Mouse (Mus musculus): ENCODE data around the gene Htra2.

Htra2 gene

GRCm38 (mm10) chr6:83033249-83034185 lies 21.6 kb downstream of the Htra2 start, which contains the start of the genes Dok1 and Loxl3:
Gene Dok1, minus strand, starts transcription at chr6:83033471.
Gene Loxl3, plus strand, starts transcription at chr6:83034173.
- no peak for DNase-seq (ENCODE audit: low read depth, low spot score)

- no peak for DNase-seq (ENCODE audit: low read depth, low spot score)
These were observed 22.3 kb downstream of the Htra2 start for GRCm38 (mm10) chr6:83032769-83033191.

DNA sequence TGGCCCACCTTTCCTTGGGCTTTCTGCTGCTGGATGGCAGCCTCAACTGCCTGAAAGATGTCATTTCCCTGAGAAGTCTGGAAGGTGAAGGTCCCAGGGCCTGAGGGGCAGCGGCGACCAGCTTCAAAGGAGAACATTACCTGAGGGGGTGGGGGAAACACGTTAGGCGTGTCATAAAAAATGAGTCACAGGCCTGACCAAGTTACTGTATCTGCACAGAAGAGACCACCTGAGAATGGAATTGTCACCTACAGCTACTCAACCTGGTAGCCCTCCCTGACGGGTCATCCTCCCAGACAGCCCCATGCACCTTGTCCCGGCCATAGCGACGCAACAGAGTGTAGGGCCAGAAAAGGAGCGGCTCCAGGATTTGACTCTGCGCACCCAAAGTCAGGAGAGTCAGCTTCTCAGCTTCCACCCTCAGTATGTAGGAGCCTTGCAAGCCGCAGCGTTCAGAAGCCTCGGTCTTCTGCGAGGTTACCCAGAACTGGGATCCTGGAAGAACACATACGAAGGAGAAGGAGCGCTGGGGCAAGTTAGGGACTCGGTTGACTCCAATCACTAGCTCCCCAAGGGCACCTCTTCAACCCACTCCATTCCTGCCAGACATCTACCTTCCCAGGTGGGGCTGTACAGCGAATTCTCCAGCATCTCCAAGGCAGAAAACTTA lies 23.0 kb downstream of the Htra2 start:
- no peak for DNase-seq (ENCODE audit: low read depth, low spot score)

- no peak for DNase-seq (ENCODE audit: low read depth, low spot score)
These were observed 24.0 kb downstream of the Htra2 start for GRCm38 (mm10) chr6:83031111-83031510.

DNA sequence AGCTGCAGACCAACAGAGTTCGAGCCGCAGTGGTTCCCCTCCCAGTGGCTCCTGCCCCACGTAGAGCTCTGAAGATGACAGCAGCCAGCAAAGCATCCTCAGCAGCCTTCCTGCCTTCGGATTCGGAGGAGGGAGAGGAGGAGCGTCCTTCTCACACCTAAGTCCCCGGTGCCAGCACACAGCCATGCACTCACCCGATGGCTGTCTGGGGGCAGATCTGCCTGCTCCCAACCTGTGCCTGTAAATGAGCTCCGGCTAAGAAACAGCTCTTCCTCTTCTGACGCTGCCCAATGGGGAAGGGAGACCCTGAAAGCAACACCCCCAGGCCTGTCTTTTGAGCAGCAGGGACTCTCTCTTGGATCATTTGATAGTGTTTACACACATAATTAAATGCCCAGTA lies 25.3 kb downstream of the Htra2 start:
- DNase-seq (ENCODE audit: low read depth, low spot score), result no peak

DNA sequence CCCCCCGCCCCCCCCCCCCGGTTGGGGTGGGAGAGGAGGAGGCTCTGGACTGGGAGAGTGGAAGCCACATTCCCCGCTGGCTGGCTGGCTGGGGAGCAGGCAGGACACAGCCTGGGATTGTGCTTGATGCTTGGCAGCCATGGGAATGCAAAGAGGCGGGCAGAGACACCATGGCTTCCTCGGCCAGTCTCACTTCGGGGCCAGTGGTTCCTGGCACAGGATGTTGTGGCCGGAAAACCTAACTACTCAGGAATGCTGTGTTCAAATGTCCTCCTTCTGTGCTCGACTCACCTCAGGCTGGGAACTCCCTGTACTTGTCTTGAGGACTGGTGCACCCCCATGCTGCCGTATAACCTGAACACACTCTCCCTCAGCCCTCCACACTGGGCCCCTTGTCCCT lies 27.4 kb downstream of the Htra2 start:
- no peak for DNase-seq (ENCODE audit: low read depth, low spot score)

DNA sequence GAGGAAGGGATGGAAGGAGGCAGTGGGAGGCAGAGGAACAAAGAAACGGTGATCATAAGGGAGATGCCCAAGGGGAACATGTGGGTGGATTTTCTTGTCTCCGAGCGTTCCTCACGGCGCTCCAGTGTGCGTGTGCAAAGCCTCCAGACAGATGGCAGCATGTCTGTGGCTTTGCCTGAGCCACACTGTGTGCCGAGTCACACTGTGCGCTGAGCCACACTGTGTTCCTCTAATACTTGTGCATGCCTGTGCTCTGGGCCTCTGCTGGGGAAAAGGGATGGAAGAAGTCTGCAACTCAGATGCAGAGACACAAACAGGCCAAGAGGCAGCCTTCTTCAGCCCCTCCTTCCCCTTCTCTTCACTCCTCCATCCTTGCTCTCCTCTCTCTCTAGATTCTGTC lies 27.8 kb downstream of the Htra2 start:
- no peak for DNase-seq (ENCODE audit: low read depth, low spot score)

DNA sequence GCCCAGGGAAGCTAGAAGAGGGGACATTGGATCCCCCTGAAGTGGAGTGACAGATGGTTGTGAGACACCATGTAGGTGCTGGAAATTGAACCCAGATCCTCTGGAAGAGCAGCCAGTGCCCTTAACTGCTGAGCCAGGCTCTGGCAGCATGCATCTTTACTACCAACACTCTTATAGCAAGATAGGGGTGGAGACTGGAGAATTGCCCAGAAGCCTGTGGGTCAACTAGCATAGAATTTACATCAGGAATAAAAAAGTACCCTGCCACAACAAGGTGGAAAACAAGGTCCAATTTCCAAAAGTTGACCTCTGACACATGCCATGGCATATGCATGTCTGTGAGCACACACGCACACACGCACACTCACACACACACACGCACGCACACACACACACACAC lies 29.9 kb downstream of the Htra2 start:
- DNase-seq (ENCODE audit: low read depth, low spot score), result no peak

GRCm38 (mm10) chr6:83024421-83024820 lies 30.7 kb downstream of the Htra2 start:
- DNase-seq (ENCODE audit: low read depth, low spot score), result no peak

- DNase-seq (ENCODE audit: low read depth, low spot score), result no peak
These were observed 31.3 kb downstream of the Htra2 start for GRCm38 (mm10) chr6:83023786-83024185.

DNA sequence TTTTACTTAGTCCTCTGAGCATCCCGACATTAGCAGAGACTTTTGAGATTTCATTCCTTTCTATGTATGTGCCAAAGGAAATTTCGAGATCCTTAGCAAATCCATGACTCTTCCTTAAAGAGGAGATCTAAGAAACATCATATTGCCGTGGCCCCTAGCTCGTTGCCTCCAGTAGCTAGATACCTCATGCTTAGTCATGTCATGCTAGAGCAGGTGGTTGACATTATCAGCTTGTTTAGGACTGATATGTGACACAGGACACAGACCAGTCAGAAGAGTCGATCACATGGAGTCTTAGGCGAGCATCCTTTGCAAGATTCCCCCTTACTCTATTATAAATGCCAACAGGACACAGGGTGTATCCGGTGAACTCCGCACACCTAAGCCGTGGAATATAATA lies 32.1 kb downstream of the Htra2 start:
- DNase-seq (ENCODE audit: low read depth, low spot score), result no peak

GRCm38 (mm10) chr6:83020836-83021593 lies 34.1 kb downstream of the Htra2 start:
- no peak for DNase-seq (ENCODE audit: low read depth, low spot score)

- no peak for DNase-seq (ENCODE audit: low read depth, low spot score)
These were observed 35.0 kb downstream of the Htra2 start for GRCm38 (mm10) chr6:83020121-83020520.

GRCm38 (mm10) chr6:83019044-83019443 lies 36.0 kb downstream of the Htra2 start:
- no peak for DNase-seq (ENCODE audit: low read depth, low spot score)

GRCm38 (mm10) chr6:83017190-83017589 lies 37.9 kb downstream of the Htra2 start:
- DNase-seq (ENCODE audit: low read depth, low spot score), result no peak

DNA sequence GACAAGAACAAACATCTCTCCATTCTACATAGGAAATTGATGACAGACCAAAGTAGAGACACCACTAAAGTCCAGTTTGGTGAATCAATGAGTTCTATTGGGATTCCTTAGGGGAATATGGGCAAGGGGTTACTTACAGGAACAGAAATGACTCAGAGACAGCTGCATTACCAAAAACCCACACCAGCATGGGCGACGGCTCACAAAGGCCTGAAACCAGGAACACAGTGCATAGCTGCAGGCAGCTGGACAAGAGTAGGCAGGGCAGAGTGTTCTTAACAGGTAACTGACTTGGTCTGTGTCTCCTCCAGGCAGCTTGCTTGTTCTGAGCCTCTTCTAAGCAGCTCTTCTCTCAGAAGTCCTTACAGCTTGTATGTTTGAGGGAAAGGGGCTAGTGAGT lies 39.3 kb downstream of the Htra2 start:
- no peak for DNase-seq (ENCODE audit: low read depth, low spot score)

DNA sequence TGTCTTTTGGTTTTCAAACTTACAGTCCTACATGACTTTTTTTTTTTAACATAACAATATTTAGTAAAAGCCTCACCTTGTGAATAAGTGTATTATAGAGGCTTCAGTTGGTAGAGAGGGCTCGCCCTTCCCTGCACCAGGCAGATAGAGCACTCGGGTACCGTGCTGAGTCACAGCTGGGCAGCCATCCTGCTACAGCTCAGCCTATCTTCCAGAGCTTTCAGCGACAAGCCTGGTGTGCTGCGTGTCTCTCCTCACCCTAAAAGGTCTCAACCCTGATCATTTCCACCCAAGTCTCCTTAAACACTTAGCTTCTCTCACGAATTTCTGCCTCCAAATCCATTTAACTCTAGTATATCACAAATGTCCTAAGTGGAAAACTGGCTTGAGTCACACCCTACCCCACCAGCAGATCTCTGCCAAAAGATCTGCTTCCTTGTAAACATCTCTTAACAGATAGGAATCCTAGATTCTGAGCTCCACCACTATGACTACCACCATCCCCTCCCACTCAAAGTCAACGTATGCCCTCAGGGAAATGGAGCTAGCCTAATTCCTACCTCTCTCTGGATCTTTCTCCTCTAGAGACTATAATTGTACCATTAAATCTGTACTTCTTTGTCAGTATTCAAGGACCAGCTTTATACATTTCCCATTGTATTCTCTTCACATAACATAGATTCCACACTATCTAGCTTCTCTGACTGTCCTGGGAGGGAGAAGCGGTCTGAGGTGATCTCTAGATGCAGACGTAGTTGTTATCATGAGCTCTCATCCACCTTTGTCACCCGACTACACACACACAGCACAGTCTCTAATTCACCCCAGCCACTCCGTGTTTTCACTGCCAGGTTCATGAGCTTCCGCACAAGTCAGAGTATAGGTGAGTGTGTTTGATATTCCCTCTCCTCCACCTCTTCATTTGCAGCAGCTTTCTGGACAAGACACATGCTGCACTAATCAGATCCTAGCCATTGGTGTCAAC lies 40.3 kb downstream of the Htra2 start:
- no peak for DNase-seq (ENCODE audit: low read depth, low spot score)

DNA sequence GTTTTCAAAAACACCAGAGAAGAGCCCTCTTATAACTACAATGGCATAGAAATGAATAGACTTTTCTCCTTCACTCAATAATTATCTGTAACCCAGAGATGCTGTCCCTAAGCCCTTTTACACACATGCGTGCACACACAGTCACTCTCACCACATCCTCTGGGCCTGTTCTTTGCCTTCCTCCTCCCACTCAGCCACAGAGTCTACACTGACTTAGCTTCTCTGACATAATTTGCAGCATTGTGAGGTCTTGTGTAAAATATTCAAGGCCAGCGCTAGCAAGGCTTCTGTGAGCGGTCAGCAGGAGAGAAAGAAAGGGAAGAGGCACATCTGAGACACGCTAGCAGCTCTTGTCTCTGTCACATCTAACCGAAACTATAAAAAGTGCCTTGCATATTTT lies 41.6 kb downstream of the Htra2 start:
- no peak for DNase-seq (ENCODE audit: low read depth, low spot score)

- DNase-seq (ENCODE audit: low read depth, low spot score), result no peak
These were observed 43.3 kb downstream of the Htra2 start for GRCm38 (mm10) chr6:83011756-83012155.

DNA sequence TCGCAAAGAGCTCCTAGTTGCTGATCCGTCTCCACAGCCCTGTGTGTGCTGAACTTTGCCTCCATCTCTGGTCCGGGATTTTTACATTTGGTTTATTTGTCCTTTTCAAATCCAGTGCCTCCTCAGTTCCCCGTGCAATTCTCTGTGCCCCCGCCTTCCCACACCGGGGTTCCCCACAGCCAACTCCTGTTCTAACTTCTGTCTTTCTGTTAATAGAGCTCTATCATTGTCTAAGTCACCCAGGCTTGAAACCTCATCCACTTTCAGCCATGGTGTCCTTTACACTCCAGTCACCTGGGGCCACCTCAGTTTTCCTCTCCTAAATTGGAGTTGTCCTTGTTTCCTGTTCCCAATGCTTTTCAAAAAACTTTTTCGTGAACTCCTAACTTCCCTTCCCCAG lies 43.8 kb downstream of the Htra2 start:
- DNase-seq (ENCODE audit: low read depth, low spot score), result no peak

- no peak for DNase-seq (ENCODE audit: low read depth, low spot score)
These were observed 45.1 kb downstream of the Htra2 start for GRCm38 (mm10) chr6:83010010-83010409.

Measured in retina, postnatal 7 days (tissue).